Mouse (Mus musculus): Measurements from ENCODE around the gene Pogk.

The Pogk gene

GRCm38 (mm10) chr1:166379013-166379629, 30.5 kb downstream of the Pogk start, which contains the start of gene Tada1:
TSS of gene Tada1 (plus strand) at chr1:166379097.
- DNase-seq (ENCODE audit: low spot score) = peak; percentile 94

- DNase-seq (ENCODE audit: low spot score) = no peak
Observed at GRCm38 (mm10) chr1:166378431-166379012, 31.1 kb downstream of the Pogk start.

GRCm38 (mm10) chr1:166377171-166377570, 32.5 kb downstream of the Pogk start:
- no peak for DNase-seq (ENCODE audit: low spot score)

- no peak for DNase-seq (ENCODE audit: low spot score)
Observed at GRCm38 (mm10) chr1:166363122-166363521, 46.5 kb downstream of the Pogk start.

GRCm38 (mm10) chr1:166362659-166363058, 47.0 kb downstream of the Pogk start:
- DNase-seq (ENCODE audit: low spot score) = no peak

- no peak for DNase-seq (ENCODE audit: low spot score)
Observed at GRCm38 (mm10) chr1:166361842-166362241, 47.8 kb downstream of the Pogk start.

- no peak for DNase-seq (ENCODE audit: low spot score)
Observed at GRCm38 (mm10) chr1:166360896-166361295, 48.8 kb downstream of the Pogk start.

- peak; percentile 95 for DNase-seq (ENCODE audit: low spot score)
Observed at GRCm38 (mm10) chr1:166360157-166360855, 49.4 kb downstream of the Pogk start.

- no peak for DNase-seq (ENCODE audit: low spot score)
Observed at GRCm38 (mm10) chr1:166349751-166350150, 59.9 kb downstream of the Pogk start.

- no peak for DNase-seq (ENCODE audit: low spot score)
Observed at GRCm38 (mm10) chr1:166349341-166349740, 60.3 kb downstream of the Pogk start.

- DNase-seq (ENCODE audit: low spot score) = no peak
Observed at GRCm38 (mm10) chr1:166346906-166347305, 62.8 kb downstream of the Pogk start.

GRCm38 (mm10) chr1:166345602-166346001, 64.1 kb downstream of the Pogk start:
- no peak for DNase-seq (ENCODE audit: low spot score)

GRCm38 (mm10) chr1:166344300-166345077, 65.2 kb downstream of the Pogk start:
- no peak for DNase-seq (ENCODE audit: low spot score)

- DNase-seq (ENCODE audit: low spot score) = no peak
Observed at GRCm38 (mm10) chr1:166343586-166343985, 66.1 kb downstream of the Pogk start.

GRCm38 (mm10) chr1:166342539-166342938, 67.1 kb downstream of the Pogk start:
- no peak for DNase-seq (ENCODE audit: low spot score)

GRCm38 (mm10) chr1:166342060-166342459, 67.6 kb downstream of the Pogk start:
- DNase-seq (ENCODE audit: low spot score) = no peak

GRCm38 (mm10) chr1:166339110-166339509, 70.6 kb downstream of the Pogk start:
- DNase-seq (ENCODE audit: low spot score) = no peak

Measured in testis, postnatal 10 days (tissue).